Mouse (Mus musculus): ENCODE data around the gene Papola. TPM values are rescaled to one million over a fixed set of nuclear protein-coding genes. Genes with fewer than 3 reads are reported as not detected.

The Papola gene
- polyA plus RNA-seq, 1 experiment from 2014 or later = 292 TPM

GRCm38 (mm10) chr12:105884515-105885323 is 100.2 kb downstream of the Papola start:
- 40% methylated on average over 22 of the region's 22 CpGs for WGBS
- no peak for DNase-seq (ENCODE audit: low spot score)

More at GRCm38 (mm10) chr12:105884515-105885323, 100.2 kb downstream of the Papola start:
- H3K27ac ChIP-seq (replicated peaks; ENCODE audit: low read depth, low read length) = no peak overlapping the region
- H3K4me2 ChIP-seq (ENCODE audit: low read depth, low read length) = no peak overlapping the region
- ATAC-seq (replicated peaks; ENCODE audit: insufficient number of reproducible peaks, low FRiP score, low TSS enrichment, low read depth) = no peak
- H3K27me3 ChIP-seq (ENCODE audit: control insufficient read depth, insufficient read depth, low read length) = no peaks in the 10 kb centered on the region
- no peaks in the 10 kb centered on the region for H3K36me3 ChIP-seq (replicated peaks; ENCODE audit: control insufficient read depth, insufficient read depth, low read depth, low read length)
- no peak overlapping the region for H3K9ac ChIP-seq (replicated peaks; ENCODE audit: low read length)
- no peaks in the 10 kb centered on the region for H3K9me3 ChIP-seq (replicated peaks; ENCODE audit: control insufficient read depth, low read length)
- H3K4me1 ChIP-seq (ENCODE audit: control insufficient read depth, insufficient read depth, low read length) = peaks cover 2% of the 10 kb centered on the region; the same call in 1 of the 2 replicates
- no peak overlapping the region for H3K4me3 ChIP-seq (ENCODE audit: low read depth, low read length)

Small RNAs within 50 kb of the gene (microRNA-seq; reads per million reads assigned to microRNA genes)
- not detected for gene Gm22120 (ENCODE audit: borderline number of aligned reads)

Other genes with a start within 250 kb of the Papola start
- gene Bdkrb2, start 221.5 kb upstream of the Papola start, polyA plus RNA-seq (2014; fragmentation: Nextera tagmentation; extraction: Ambion mirVana) = 0.17 and 0.21 TPM in 2 replicates
- gene Bdkrb1, start 181.6 kb upstream of the Papola start, polyA plus RNA-seq (2014; fragmentation: Nextera tagmentation; extraction: Ambion mirVana) = 0.17 TPM in 1 of 2 replicates, not detected in the other
- gene Gskip, start 99.9 kb upstream of the Papola start, polyA plus RNA-seq (2014; fragmentation: Nextera tagmentation; extraction: Ambion mirVana) = 34.5 and 36.2 TPM in 2 replicates
- gene Atg2b, start 99.5 kb upstream of the Papola start, polyA plus RNA-seq (2014; fragmentation: Nextera tagmentation; extraction: Ambion mirVana) = 11.7 and 12.6 TPM in 2 replicates
- 0.24 TPM in 1 of 2 replicates, not detected in the other for gene Ak7, start 78.7 kb upstream of the Papola start, polyA plus RNA-seq (2014; fragmentation: Nextera tagmentation; extraction: Ambion mirVana)
- 105 and 115 TPM in 2 replicates for gene Vrk1, start 225.5 kb downstream of the Papola start, polyA plus RNA-seq (2014; fragmentation: Nextera tagmentation; extraction: Ambion mirVana)